8 mouse cellular contexts compared by ENCODE assay signal in genomic region chr8:115095548-115095947, GRCm38 (mm10).
DNase-seq lines count a peak whose midpoint lies in the region; TF ChIP-seq lines count a peak whose summit lies in the region.

No protein-coding gene starts in this region.

- no peaks in the 10 kb centered on the region for H3K27me3 ChIP-seq in small intestine, adult 2 months (ENCODE audit: control insufficient read depth, insufficient read depth, low read length)

- no peaks in the 10 kb centered on the region for H3K36me3 ChIP-seq in small intestine, adult 2 months (ENCODE audit: control insufficient read depth, insufficient read depth, low read length)

- no peak overlapping the region for H3K4me3 ChIP-seq in small intestine, adult 2 months (ENCODE audit: low read depth, low read length)

- H3K27ac ChIP-seq in small intestine, adult 2 months (ENCODE audit: insufficient read depth, low read depth, low read length), result no peak overlapping the region

- 80% methylated on average over 4 of the region's 4 CpGs for WGBS in small intestine, adult 2 months

- intact Hi-C loops in gastrocnemius, postnatal 14 days (cut with DNase I; ENCODE audit: low total_unique reads), result no loop called here

- peak; percentile 23 for DNase-seq in gastrocnemius, adult 18-20 months (ENCODE audit: low spot score)
- no peak for DNase-seq in gastrocnemius, postnatal 14 days
- DNase-seq in ovary, postnatal 10 days (ENCODE audit: low spot score), result peak; percentile 8
- no peak for DNase-seq in ovary, adult 18-20 months (ENCODE audit: low spot score)
- peak; percentile 38 for DNase-seq in brain, adult 2 months (ENCODE audit: low read depth, low spot score)
- DNase-seq in kidney, postnatal 10 days, result peak; percentile 50
- DNase-seq in ovary, postnatal 36 days (ENCODE audit: low spot score), result no peak

- H3K4me1 ChIP-seq in small intestine, adult 2 months (ENCODE audit: control insufficient read depth, insufficient read depth, insufficient read length, low read length), result no peaks in the 10 kb centered on the region; the same call in 1 of the 2 replicates

- TF ChIP-seq POLR2A in small intestine, adult 2 months (IDR thresholded peaks at IDR 0.05; ENCODE audit: low read depth, low read length), result no peak

- peak; percentile 68; the same call in 1 of the 2 replicates for TF ChIP-seq CTCF in small intestine, adult 2 months (IDR thresholded peaks at IDR 0.05; ENCODE audit: extremely low read depth, insufficient read length, insufficient replicate concordance, low read depth, low read length)

Comparison
In these comparisons a context has a peak if more than half of its experiments do, and no peak if none do; other contexts are left out.
1. DNase-seq: peak in gastrocnemius, adult 18-20 months (single experiment), ovary, postnatal 10 days (single experiment), brain, adult 2 months (single experiment) and kidney, postnatal 10 days (single experiment); none in gastrocnemius, postnatal 14 days (single experiment), ovary, adult 18-20 months (single experiment) and ovary, postnatal 36 days (single experiment).